Mouse (Mus musculus): ENCODE data around the gene Timm10. TPM values are rescaled to one million over a fixed set of nuclear protein-coding genes. Genes with fewer than 3 reads are reported as not detected.
"Not testable (repeated sequence)": the region's sequence is repeated elsewhere in the genome, so short reads cannot be mapped to it uniquely, and the experiment has no call there.

Timm10 gene
- polyA plus RNA-seq, 1 experiment from 2014 or later: 61.9 TPM

GRCm38 (mm10) chr2:84799041-84799561 lies 27.7 kb upstream of the Timm10 start:
- H3K36me3 ChIP-seq: no peaks in the 10 kb centered on the region
- H3K27ac ChIP-seq: no peak overlapping the region
- peak overlapping the region; percentile 48 for H3K4me3 ChIP-seq
- no peaks in the 10 kb centered on the region for H3K9me3 ChIP-seq
- peak; percentile 61 for ATAC-seq (ENCODE audit: low FRiP score)
- peak overlapping the region; percentile 96 for H3K4me2 ChIP-seq
- no peaks in the 10 kb centered on the region for H3K27me3 ChIP-seq
- H3K9ac ChIP-seq: peak overlapping the region; percentile 68
- peaks cover 8% of the 10 kb centered on the region; the same call in 1 of the 2 replicates for H3K4me1 ChIP-seq (replicated peaks)
- WGBS: under 1% methylated on average over 15 of the region's 16 CpGs

- peaks cover 8% of the 10 kb centered on the region; the same call in 1 of the 2 replicates for H3K4me1 ChIP-seq (replicated peaks)
- H3K36me3 ChIP-seq: no peaks in the 10 kb centered on the region
- no peak overlapping the region for H3K9ac ChIP-seq
- no peak overlapping the region for H3K4me2 ChIP-seq
- H3K27ac ChIP-seq: no peak overlapping the region
- WGBS: 91% methylated on average over 4 of the region's 4 CpGs
- H3K4me3 ChIP-seq: no peak overlapping the region
- no peaks in the 10 kb centered on the region for H3K9me3 ChIP-seq
- H3K27me3 ChIP-seq: no peaks in the 10 kb centered on the region
- no peak for ATAC-seq (ENCODE audit: low FRiP score)
These were observed 26.5 kb upstream of the Timm10 start for GRCm38 (mm10) chr2:84800304-84800703.

GRCm38 (mm10) chr2:84801223-84801622 lies 25.6 kb upstream of the Timm10 start:
- H3K4me3 ChIP-seq; H3K4me2 ChIP-seq; H3K36me3 ChIP-seq; H3K9me3 ChIP-seq; H3K27ac ChIP-seq; H3K9ac ChIP-seq; H3K4me1 ChIP-seq (replicated peaks); ATAC-seq (ENCODE audit: low FRiP score); H3K27me3 ChIP-seq: not testable (repeated sequence)
- WGBS: 83% methylated on average over 5 of the region's 5 CpGs

- Histone ChIP-seq H3K27me3 (no peaks in the 10 kb centered on the region), H3K4me1 (replicated peaks) (peaks cover 4% of the 10 kb centered on the region; the same call in 1 of the 2 replicates), H3K36me3 (no peaks in the 10 kb centered on the region), H3K9me3 (no peaks in the 10 kb centered on the region), H3K9ac (no peak overlapping the region), H3K27ac (no peak overlapping the region), H3K4me3 (no peak overlapping the region), H3K4me2 (no peak overlapping the region)
- no peak for ATAC-seq (ENCODE audit: low FRiP score)
- WGBS: 91% methylated on average over 7 of the region's 7 CpGs
These were observed 22.8 kb upstream of the Timm10 start for GRCm38 (mm10) chr2:84803963-84804362.

GRCm38 (mm10) chr2:84806546-84806945 lies 20.3 kb upstream of the Timm10 start:
- ATAC-seq (ENCODE audit: low FRiP score): no peak
- Histone ChIP-seq H3K4me1 (replicated peaks) (peaks cover 5% of the 10 kb centered on the region; the same call in 1 of the 2 replicates), H3K27ac (no peak overlapping the region)

GRCm38 (mm10) chr2:84809330-84809729 lies 17.5 kb upstream of the Timm10 start:
- no peak for ATAC-seq (ENCODE audit: low FRiP score)
- no peak overlapping the region for H3K9ac ChIP-seq
- no peaks in the 10 kb centered on the region; the same call in 1 of the 2 replicates for H3K27me3 ChIP-seq
- H3K9me3 ChIP-seq: no peaks in the 10 kb centered on the region
- no peak overlapping the region for H3K27ac ChIP-seq
- H3K4me3 ChIP-seq: no peak overlapping the region
- H3K4me2 ChIP-seq: no peak overlapping the region
- peaks cover 5% of the 10 kb centered on the region; the same call in 1 of the 2 replicates for H3K4me1 ChIP-seq (replicated peaks)
- H3K36me3 ChIP-seq: no peaks in the 10 kb centered on the region

More at GRCm38 (mm10) chr2:84806546-84806945, 20.3 kb upstream of the Timm10 start:
- WGBS: 82% methylated on average over 5 of the region's 5 CpGs
- Histone ChIP-seq H3K9ac (no peak overlapping the region), H3K27me3 (no peaks in the 10 kb centered on the region), H3K4me3 (no peak overlapping the region), H3K4me2 (no peak overlapping the region), H3K9me3 (no peaks in the 10 kb centered on the region), H3K36me3 (no peaks in the 10 kb centered on the region)

GRCm38 (mm10) chr2:84810526-84810885 lies 16.3 kb upstream of the Timm10 start:
- H3K4me1 ChIP-seq (replicated peaks): peaks cover 5% of the 10 kb centered on the region; the same call in 1 of the 2 replicates
- H3K4me2 ChIP-seq: no peak overlapping the region
- H3K9me3 ChIP-seq: no peaks in the 10 kb centered on the region
- no peaks in the 10 kb centered on the region for H3K36me3 ChIP-seq
- 84% methylated on average over 6 of the region's 6 CpGs for WGBS
- ATAC-seq (ENCODE audit: low FRiP score): 0 out of 2 replicates have a peak, but pooled peaks have one; percentile 7
- no peak overlapping the region for H3K4me3 ChIP-seq
- no peaks in the 10 kb centered on the region; the same call in 1 of the 2 replicates for H3K27me3 ChIP-seq
- no peak overlapping the region for H3K9ac ChIP-seq
- H3K27ac ChIP-seq: no peak overlapping the region

- no peaks in the 10 kb centered on the region for H3K36me3 ChIP-seq
- WGBS: 39% methylated on average over 26 of the region's 26 CpGs
- ATAC-seq (ENCODE audit: low FRiP score): peak; percentile 65
- H3K4me1 ChIP-seq (replicated peaks): peaks cover 5% of the 10 kb centered on the region; the same call in 1 of the 2 replicates
- H3K27ac ChIP-seq: 0 out of 2 replicates have a peak overlapping the region, but pooled peaks have one; percentile 12
- H3K4me2 ChIP-seq: peak overlapping the region; percentile 41
- 0 out of 2 replicates have a peak overlapping the region, but pooled peaks have one; percentile 51 for H3K9ac ChIP-seq
- H3K4me3 ChIP-seq: peak overlapping the region; percentile 22
- no peaks in the 10 kb centered on the region for H3K9me3 ChIP-seq
- no peaks in the 10 kb centered on the region; the same call in 1 of the 2 replicates for H3K27me3 ChIP-seq
These were observed 15.8 kb upstream of the Timm10 start for GRCm38 (mm10) chr2:84810886-84811577.

GRCm38 (mm10) chr2:84811880-84812279 lies 14.9 kb upstream of the Timm10 start:
- Histone ChIP-seq H3K27ac (no peak overlapping the region), H3K4me2 (no peak overlapping the region), H3K9me3 (no peaks in the 10 kb centered on the region), H3K9ac (no peak overlapping the region), H3K27me3 (no peaks in the 10 kb centered on the region; the same call in 1 of the 2 replicates), H3K4me3 (no peak overlapping the region), H3K4me1 (replicated peaks) (peaks cover 5% of the 10 kb centered on the region; the same call in 1 of the 2 replicates), H3K36me3 (no peaks in the 10 kb centered on the region)
- no peak for ATAC-seq (ENCODE audit: low FRiP score)
- WGBS: 88% methylated on average over 7 of the region's 7 CpGs

- 78% methylated on average over 6 of the region's 6 CpGs for WGBS
- Histone ChIP-seq H3K9me3 (no peaks in the 10 kb centered on the region), H3K27ac (no peak overlapping the region), H3K4me1 (replicated peaks) (peaks cover 5% of the 10 kb centered on the region; the same call in 1 of the 2 replicates), H3K27me3 (no peaks in the 10 kb centered on the region; the same call in 1 of the 2 replicates), H3K4me2 (no peak overlapping the region), H3K9ac (no peak overlapping the region), H3K4me3 (no peak overlapping the region), H3K36me3 (no peaks in the 10 kb centered on the region)
- ATAC-seq (ENCODE audit: low FRiP score): no peak
These were observed 14.1 kb upstream of the Timm10 start for GRCm38 (mm10) chr2:84812676-84813075.

- no peak overlapping the region for H3K27ac ChIP-seq
- H3K9me3 ChIP-seq: no peaks in the 10 kb centered on the region
- peaks cover 22% of the 10 kb centered on the region for H3K27me3 ChIP-seq
- no peak overlapping the region for H3K4me3 ChIP-seq
- WGBS: 74% methylated on average over 3 of the region's 3 CpGs
- H3K36me3 ChIP-seq: no peaks in the 10 kb centered on the region
- no peak for ATAC-seq (ENCODE audit: low FRiP score)
- no peak overlapping the region for H3K4me2 ChIP-seq
- H3K9ac ChIP-seq: no peak overlapping the region
- no peaks in the 10 kb centered on the region for H3K4me1 ChIP-seq (replicated peaks)
These were observed 6.9 kb upstream of the Timm10 start for GRCm38 (mm10) chr2:84819861-84820260.

- WGBS: 72% methylated on average over 13 of the region's 13 CpGs
- Histone ChIP-seq H3K9me3 (no peaks in the 10 kb centered on the region), H3K27ac (no peak within 1 kb of the TSS), H3K27me3 (peaks cover 22% of the 10 kb centered on the region), H3K36me3 (no peaks in the 10 kb centered on the region), H3K4me2 (no peak within 1 kb of the TSS), H3K4me3 (no peak within 1 kb of the TSS), H3K4me1 (replicated peaks) (peaks cover 6% of the 10 kb centered on the region), H3K9ac (no peak within 1 kb of the TSS)
- no peak for ATAC-seq (ENCODE audit: low FRiP score)
These were observed 4.2 kb upstream of the Timm10 start, which contains the start of gene Smtnl1 for GRCm38 (mm10) chr2:84822552-84822951. Gene Smtnl1, minus strand, starts transcription at chr2:84822652.
